Comparison of ENCODE assay signal across 16 mouse cellular contexts in genomic region chr1:86199026-86199425, GRCm38 (mm10).
"Had no signal": no experiment of that assay in that cellular context is flagged by ENCODE, and none has a peak within 500 bp of the region (broad histone marks: within the 10 kb centered on the region; RNA-seq: fewer than 3 reads in every experiment).

No protein-coding gene starts in this region.

- H3K4me2 ChIP-seq: neural tube, embryonic 12.5 days; neural tube, embryonic 13.5 days; neural tube, embryonic 15.5 days; stomach, embryonic 15.5 days had no signal

- H3K9ac ChIP-seq: neural tube, embryonic 12.5 days; neural tube, embryonic 13.5 days; neural tube, embryonic 15.5 days; stomach, embryonic 15.5 days had no signal

- H3K27me3 ChIP-seq: neural tube, embryonic 12.5 days; neural tube, embryonic 13.5 days; neural tube, embryonic 15.5 days; stomach, embryonic 15.5 days had no signal

- DNase-seq: retina, postnatal 1 day; right cerebral cortex, adult 18-20 months; right cerebral cortex, postnatal 14 days; right cerebral cortex, postnatal 25 days; right cerebral cortex, postnatal 4 days; spleen, adult 18-20 months; thymus, adult 18-20 months; thymus, adult 2 months; thymus, postnatal 25 days; thymus, postnatal 36 days; thymus, postnatal 4 days had no signal

- H3K9me3 ChIP-seq: neural tube, embryonic 12.5 days; neural tube, embryonic 13.5 days; neural tube, embryonic 15.5 days; stomach, embryonic 15.5 days had no signal

- H3K4me1 ChIP-seq: neural tube, embryonic 13.5 days; neural tube, embryonic 15.5 days; stomach, embryonic 15.5 days had no signal

- H3K27ac ChIP-seq: neural tube, embryonic 12.5 days; neural tube, embryonic 13.5 days; neural tube, embryonic 15.5 days; stomach, embryonic 15.5 days; stomach, postnatal 0 days had no signal

- H3K4me3 ChIP-seq: neural tube, embryonic 12.5 days; neural tube, embryonic 13.5 days; neural tube, embryonic 15.5 days; stomach, embryonic 15.5 days had no signal
